Mouse (Mus musculus): ENCODE results near the gene Ppig.

- TF ChIP-seq ZC3H11A (IDR thresholded peaks at IDR 0.05; ENCODE audit: borderline replicate concordance, low read depth, low read length) (no peak), MAFK (IDR thresholded peaks at IDR 0.05; ENCODE audit: insufficient read depth, low read depth, low read length) (no peak)
Observed at GRCm38 (mm10) chr2:69681931-69682330, 40.4 kb upstream of the Ppig start.
